Mouse (Mus musculus) testis, adult 2 months (tissue): ENCODE data around the gene Catsper3.

Source experiments
- CTCF ChIP-seq: fragments of 200-500 bp; IDR thresholded peaks from 2 replicates; pipeline ENCODE4 v1.5.1; 2012; ENCODE audit warnings: low read depth, mild to moderate bottlenecking, inconsistent platforms, low read length, moderate library complexity; ENCODE audit not compliant: control insufficient read depth, insufficient read depth, insufficient replicate concordance
- POLR2A ChIP-seq: fragments of 200-500 bp; IDR thresholded peaks from 2 replicates; pipeline ENCODE4 v1.6.1; 2012; ENCODE audit warnings: low read depth, mild to moderate bottlenecking, inconsistent platforms, low read length, moderate library complexity; ENCODE audit not compliant: control insufficient read depth

DNA sequence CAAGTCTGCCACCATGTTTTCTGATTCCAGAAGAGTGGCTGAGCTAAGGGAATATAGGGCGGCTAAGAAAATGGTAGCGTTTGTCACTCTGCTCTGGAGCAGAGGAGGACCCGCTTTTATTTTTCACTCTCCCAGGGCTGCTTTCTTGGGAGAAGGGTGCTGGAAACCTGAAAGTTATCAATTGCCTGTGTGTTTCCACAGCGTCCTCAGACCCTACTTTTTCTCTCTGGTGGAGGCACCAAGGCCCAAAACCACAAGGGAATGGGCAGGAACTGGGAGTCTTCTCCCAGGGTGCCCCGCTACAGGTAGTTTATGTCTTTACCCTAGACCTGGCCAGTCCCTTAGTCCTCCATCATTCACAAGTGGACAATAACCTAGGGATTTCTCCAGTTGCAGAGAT lies 50.3 kb downstream of the Catsper3 start:
- TF ChIP-seq CTCF, result no peak
- TF ChIP-seq POLR2A, result no peak
